Mouse (Mus musculus) hindbrain, embryonic 14.5 days (tissue): ENCODE results near the gene Nol6. TPM values are rescaled to one million over a fixed set of nuclear protein-coding genes. Genes with fewer than 3 reads are reported as not detected.

Experiments used
- ATAC-seq: fragments of 200-750 bp; cut with Nextera tagmentation; 2 replicates; pipeline ENCODE4 v1.8.0; 2017; ENCODE audit warnings: moderate number of reproducible peaks, mild to moderate bottlenecking, moderate TSS enrichment, moderate library complexity; ENCODE audit not compliant: low FRiP score
- DNase-seq: peaks from one replicate; pipeline ENCODE4 v3.0.0-alpha.2; 2015; ENCODE audit warnings: low spot score
- H3K27ac ChIP-seq: fragments of 300-500 bp; sonication (generic); 2 replicates; pipeline ENCODE4 v1.5.1; 2014; ENCODE audit warnings: mild to moderate bottlenecking, moderate library complexity
- H3K27me3 ChIP-seq: fragments of 300-500 bp; sonication (generic); 2 replicates; pipeline ENCODE4 v1.6.1; 2014; ENCODE audit warnings: mild to moderate bottlenecking, low read length, mixed read lengths; ENCODE audit not compliant: control insufficient read depth, insufficient read depth
- H3K36me3 ChIP-seq: fragments of 300-500 bp; sonication (generic); replicated peaks from 2 replicates; pipeline ENCODE4 v1.6.1; 2014; ENCODE audit not compliant: control insufficient read depth, insufficient read depth
- H3K4me1 ChIP-seq: fragments of 300-500 bp; sonication (generic); replicated peaks from 2 replicates; pipeline ENCODE4 v1.6.1; 2014; ENCODE audit warnings: antibody characterized with exemption, low read length, mixed read lengths; ENCODE audit not compliant: control insufficient read depth, insufficient read depth
- H3K4me2 ChIP-seq: fragments of 300-500 bp; sonication (generic); replicated peaks from 2 replicates; pipeline ENCODE4 v1.6.1; 2014; ENCODE audit warnings: mild to moderate bottlenecking, moderate library complexity
- H3K4me3 ChIP-seq: fragments of 300-500 bp; sonication (generic); replicated peaks from 2 replicates; pipeline ENCODE4 v1.5.1; 2014; ENCODE audit warnings: mild to moderate bottlenecking, low read length
- H3K9ac ChIP-seq: fragments of 300-500 bp; sonication (generic); 2 replicates; pipeline ENCODE4 v1.6.1; 2014
- H3K9me3 ChIP-seq: fragments of 300-500 bp; sonication (generic); 2 replicates; pipeline ENCODE4 v1.6.1; 2016; ENCODE audit warnings: low read length; ENCODE audit not compliant: control insufficient read depth
- WGBS: fragments of 180-500 bp; shearing (Covaris S2); extraction: QIAGEN DNeasy Blood & Tissue Kit; methylation state at CpG from one replicate; pipeline ENCODE4 v1.1.7; 2014; 5-methylcytosine and 5-hydroxymethylcytosine counted together
- polyA plus RNA-seq: library from polyadenylated mRNA; unstranded; fragments of >200 nt; fragmentation: Nextera tagmentation; extraction: Ambion mirVana; gene quantifications from 2 replicates; pipeline ENCODE4 v1.2.1, GENCODE M21; 2014

The Nol6 gene
- polyA plus RNA-seq, 1 experiment from 2014 or later = 38.4 TPM

DNA sequence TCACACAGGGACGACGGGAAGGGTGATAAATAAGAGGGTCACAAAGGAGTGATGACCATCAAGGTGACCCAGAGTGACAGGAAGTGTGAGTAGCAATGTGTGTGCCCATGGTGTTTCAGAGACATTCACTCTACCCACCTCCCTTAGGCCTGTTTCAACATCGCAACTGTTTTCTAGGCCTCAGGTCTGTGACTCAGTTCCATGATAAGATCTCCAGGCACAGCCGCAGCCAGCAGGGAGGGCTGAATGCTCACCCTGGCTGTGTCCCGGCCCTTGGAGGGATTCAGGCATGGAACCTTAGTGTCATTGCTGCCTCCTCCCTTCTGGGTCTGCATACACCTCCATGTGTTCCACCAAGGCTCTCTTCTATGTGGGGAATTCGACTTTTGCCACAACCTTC is 45.5 kb downstream of the Nol6 start:
- no peak for ATAC-seq
- no peaks in the 10 kb centered on the region for H3K36me3 ChIP-seq

DNA sequence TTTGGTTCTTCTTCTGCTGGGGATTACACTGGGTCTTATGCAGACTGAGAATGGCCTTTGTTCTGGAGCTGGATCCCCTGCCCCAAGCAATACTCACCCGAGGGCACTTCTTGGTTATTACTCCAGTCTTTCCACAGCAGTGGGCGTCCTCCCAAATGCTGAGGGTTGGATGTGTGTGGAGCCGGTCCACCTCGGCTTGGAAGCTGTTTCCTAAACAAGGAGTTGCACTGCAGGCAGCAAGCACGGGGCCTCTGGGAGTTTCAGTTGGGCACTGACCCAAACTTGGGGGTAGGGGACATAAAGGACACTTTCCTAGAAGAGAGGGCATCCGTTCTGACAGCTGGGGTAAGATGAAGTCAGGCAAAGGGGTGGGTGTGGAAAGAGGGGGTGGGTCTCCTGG is 49.8 kb downstream of the Nol6 start:
- Histone ChIP-seq H3K4me1 (no peaks in the 10 kb centered on the region), H3K36me3 (no peaks in the 10 kb centered on the region), H3K9me3 (no peaks in the 10 kb centered on the region), H3K9ac (no peak overlapping the region), H3K4me3 (no peak overlapping the region), H3K4me2 (no peak overlapping the region), H3K27ac (no peak overlapping the region), H3K27me3 (no peaks in the 10 kb centered on the region)
- DNase-seq = no peak
- 74% methylated on average over 6 of the region's 6 CpGs for WGBS
- no peak for ATAC-seq

More for the DNA sequence above, 45.5 kb downstream of the Nol6 start:
- whole genome bisulfite sequencing = 81% methylated on average over 6 of the region's 6 CpGs
- H3K4me2 ChIP-seq = no peak overlapping the region
- H3K9ac ChIP-seq = no peak overlapping the region
- H3K9me3 ChIP-seq = no peaks in the 10 kb centered on the region
- H3K27me3 ChIP-seq = no peaks in the 10 kb centered on the region
- H3K27ac ChIP-seq = no peak overlapping the region
- H3K4me1 ChIP-seq = no peaks in the 10 kb centered on the region
- H3K4me3 ChIP-seq = no peak overlapping the region
- no peak for DNase-seq

DNA sequence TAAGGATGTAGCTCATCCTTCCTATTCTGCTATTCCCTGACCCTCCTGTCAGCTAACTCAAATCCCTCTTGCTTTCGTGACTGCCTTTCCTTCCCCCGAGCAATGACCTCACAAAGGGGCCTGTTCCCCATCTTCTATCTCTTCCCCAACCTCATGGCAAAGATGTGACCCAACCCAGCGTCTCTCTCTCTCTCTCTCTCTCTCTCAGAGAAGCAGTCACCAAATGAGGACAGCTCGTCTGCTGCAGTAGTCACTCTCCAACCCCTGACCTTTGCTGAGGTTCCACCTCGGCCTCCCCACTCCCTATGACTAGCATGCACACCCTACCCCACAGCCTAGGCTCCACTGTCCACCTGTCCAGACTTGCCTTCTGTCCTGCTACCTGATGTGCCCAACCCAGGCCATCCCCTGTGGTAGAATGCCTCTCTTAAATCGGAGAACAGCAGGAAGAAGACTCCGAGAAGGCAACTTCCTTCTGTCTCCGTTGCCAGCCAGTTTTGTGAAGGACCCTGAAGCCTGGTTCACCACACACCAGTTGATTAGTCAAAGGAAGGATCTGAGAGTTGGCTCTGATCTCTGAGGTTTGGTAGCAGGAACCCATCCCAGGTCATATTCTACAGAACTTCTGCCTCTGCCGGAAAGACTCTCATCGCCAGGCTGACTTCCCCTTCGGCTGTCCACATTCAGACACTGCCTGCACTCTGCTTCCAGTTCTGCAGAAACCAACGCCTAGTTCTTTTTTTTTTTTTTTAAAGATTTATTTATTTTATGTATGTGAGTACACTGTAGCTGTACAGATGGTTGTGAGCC is 51.0 kb downstream of the Nol6 start:
- no peak overlapping the region for H3K4me2 ChIP-seq
- no peak overlapping the region for H3K9ac ChIP-seq
- ATAC-seq (no peak), DNase-seq (no peak)
- no peaks in the 10 kb centered on the region for H3K36me3 ChIP-seq
- WGBS = 86% methylated on average over 12 of the region's 12 CpGs
- no peaks in the 10 kb centered on the region for H3K4me1 ChIP-seq
- H3K9me3 ChIP-seq = no peaks in the 10 kb centered on the region
- no peak overlapping the region for H3K4me3 ChIP-seq
- no peaks in the 10 kb centered on the region for H3K27me3 ChIP-seq
- H3K27ac ChIP-seq = no peak overlapping the region

DNA sequence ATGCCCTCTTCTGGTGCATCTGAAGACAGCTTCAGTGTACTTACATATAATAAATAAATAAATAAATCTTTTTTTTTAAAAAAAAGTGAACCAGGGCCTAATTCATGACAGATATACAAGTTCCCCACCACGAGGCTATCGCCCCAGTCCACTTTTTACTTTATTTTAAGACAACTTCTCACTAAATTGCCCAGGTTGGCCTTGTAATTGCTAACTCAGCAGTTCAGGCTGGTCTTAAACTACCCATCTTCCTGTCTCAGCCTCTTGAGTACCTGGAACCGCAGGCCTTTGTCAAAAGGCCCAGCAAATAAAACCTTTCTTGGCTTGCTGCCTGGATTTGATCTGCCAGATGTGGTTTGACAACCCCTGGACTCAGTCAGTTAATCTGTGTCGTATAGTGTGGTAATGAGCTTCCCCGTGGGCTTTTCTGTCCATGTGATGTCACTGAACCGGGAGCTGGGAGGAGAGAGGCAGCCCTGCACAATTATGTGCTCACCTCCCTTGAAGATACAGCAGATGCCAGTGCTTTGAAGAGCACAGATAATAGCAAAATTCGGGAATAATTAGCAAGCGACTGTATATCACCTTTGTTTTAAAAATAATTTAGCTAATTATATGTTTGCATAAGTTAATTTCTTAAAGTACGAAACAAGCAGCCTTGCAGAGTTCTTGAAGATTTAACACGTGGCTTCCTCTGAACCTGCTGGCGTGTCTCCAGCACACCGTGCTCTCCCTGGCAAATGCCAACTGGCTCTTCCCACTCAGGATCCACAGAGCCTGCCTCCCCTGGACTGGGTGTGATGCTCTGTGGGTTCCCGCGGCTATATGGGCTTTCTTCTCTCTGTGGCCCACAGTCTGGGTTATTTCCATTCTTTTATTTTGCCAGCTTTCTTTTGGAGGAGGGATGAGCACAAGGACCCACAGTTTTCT is 52.5 kb downstream of the Nol6 start:
- H3K9ac ChIP-seq = no peak overlapping the region
- H3K9me3 ChIP-seq = no peaks in the 10 kb centered on the region
- H3K4me1 ChIP-seq = no peaks in the 10 kb centered on the region
- no peak overlapping the region for H3K4me2 ChIP-seq
- ATAC-seq = no peak
- 76% methylated on average over 14 of the region's 14 CpGs for WGBS
- DNase-seq = no peak
- H3K4me3 ChIP-seq = no peak overlapping the region
- H3K36me3 ChIP-seq = no peaks in the 10 kb centered on the region
- no peak overlapping the region for H3K27ac ChIP-seq
- no peaks in the 10 kb centered on the region for H3K27me3 ChIP-seq

DNA sequence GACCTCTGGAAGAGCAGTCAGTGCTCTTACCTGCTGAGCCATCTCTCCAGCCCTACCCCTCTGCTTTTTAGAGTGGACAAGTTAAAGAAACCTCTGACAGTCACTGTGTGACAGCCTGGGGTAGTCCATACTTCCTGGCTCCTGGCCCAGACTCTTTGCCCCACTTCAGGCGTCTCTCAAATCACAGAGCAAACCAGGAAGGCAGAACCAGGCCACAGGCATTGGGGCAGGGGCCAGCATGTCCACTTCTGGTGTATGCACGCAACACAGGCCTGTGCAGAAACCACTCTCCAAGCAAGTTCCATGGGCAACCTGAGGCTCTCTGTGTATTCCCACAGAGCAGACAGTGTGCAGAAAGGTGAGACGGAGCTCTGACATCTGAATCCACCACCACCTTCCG is 59.1 kb downstream of the Nol6 start:
- Histone ChIP-seq H3K27ac (no peak overlapping the region), H3K27me3 (no peaks in the 10 kb centered on the region), H3K4me3 (no peak overlapping the region), H3K36me3 (no peaks in the 10 kb centered on the region), H3K4me1 (no peaks in the 10 kb centered on the region), H3K4me2 (no peak overlapping the region), H3K9ac (no peak overlapping the region), H3K9me3 (no peaks in the 10 kb centered on the region)
- whole genome bisulfite sequencing = 91% methylated on average over 4 of the region's 4 CpGs
- ATAC-seq = no peak
- DNase-seq = no peak

Other genes with a start within 250 kb of the Nol6 start
- gene Spink4, start 204.4 kb downstream of the Nol6 start, polyA plus RNA-seq = not detected in 2 replicates
- gene Bag1, start 176.2 kb downstream of the Nol6 start, polyA plus RNA-seq = 207 and 215 TPM in 2 replicates
- gene Chmp5, start 176.0 kb downstream of the Nol6 start, polyA plus RNA-seq = 147 and 156 TPM in 2 replicates
- gene Nfx1, start 153.5 kb downstream of the Nol6 start, polyA plus RNA-seq = 99.1 and 99.7 TPM in 2 replicates
- gene Aqp7, start 76.3 kb downstream of the Nol6 start, polyA plus RNA-seq = not detected in 2 replicates
- gene Aqp3, start 26.3 kb downstream of the Nol6 start, polyA plus RNA-seq = 0.17 TPM in 1 of 2 replicates, not detected in the other
- 68.5 and 68.7 TPM in 2 replicates for gene Ube2r2, start 11.3 kb upstream of the Nol6 start, polyA plus RNA-seq
- gene Ubap2, start 150.7 kb upstream of the Nol6 start, polyA plus RNA-seq = 49.7 and 50.2 TPM in 2 replicates
- 55.7 and 63.8 TPM in 2 replicates for gene Dcaf12, start 190.4 kb upstream of the Nol6 start, polyA plus RNA-seq
- 64.1 and 68.7 TPM in 2 replicates for gene Ubap1, start 224.5 kb upstream of the Nol6 start, polyA plus RNA-seq